Mouse (Mus musculus) intestine, embryonic 14.5 days (tissue): ENCODE results near the gene Hoxa6. TPM values are rescaled to one million over a fixed set of nuclear protein-coding genes. Genes with fewer than 3 reads are reported as not detected.

Source experiments
- ATAC-seq: fragments of 200-750 bp; cut with Nextera tagmentation; replicated peaks from 2 replicates; pipeline ENCODE4 v1.8.0; 2017; ENCODE audit warnings: low read depth, moderate number of reproducible peaks, moderate TSS enrichment, moderate library complexity; ENCODE audit not compliant: low FRiP score, low TSS enrichment
- DNase-seq: peaks from one replicate; pipeline ENCODE4 v3.0.0-alpha.2; 2018; ENCODE audit warnings: low spot score
- H3K27ac ChIP-seq: fragments of 300-500 bp; sonication (generic); 2 replicates; pipeline ENCODE4 v1.5.1; 2014; ENCODE audit warnings: low read depth, mild to moderate bottlenecking, control low read depth
- H3K27me3 ChIP-seq: fragments of 300-500 bp; sonication (generic); replicated peaks from 2 replicates; pipeline ENCODE4 v1.6.1; 2014; ENCODE audit warnings: low read length, control low read depth; ENCODE audit not compliant: control insufficient read depth, insufficient read depth
- H3K36me3 ChIP-seq: fragments of 300-500 bp; sonication (generic); 2 replicates; pipeline ENCODE4 v1.6.1; 2014; ENCODE audit warnings: low read length, control low read depth; ENCODE audit not compliant: control insufficient read depth, insufficient read depth
- H3K4me1 ChIP-seq: fragments of 300-500 bp; sonication (generic); replicated peaks from 2 replicates; pipeline ENCODE4 v1.6.1; 2014; ENCODE audit warnings: low read length, control low read depth, mixed read lengths; ENCODE audit not compliant: control insufficient read depth, insufficient read depth
- H3K4me2 ChIP-seq: fragments of 300-500 bp; sonication (generic); 2 replicates; pipeline ENCODE4 v1.6.1; 2014; ENCODE audit warnings: low read length
- H3K4me3 ChIP-seq: fragments of 300-500 bp; sonication (generic); 2 replicates; pipeline ENCODE4 v1.5.1; 2014; ENCODE audit warnings: low read depth, low read length, control low read depth, mixed read lengths
- H3K9ac ChIP-seq: fragments of 300-500 bp; sonication (generic); 2 replicates; pipeline ENCODE4 v1.6.1; 2014; ENCODE audit warnings: mild to moderate bottlenecking, low read length
- H3K9me3 ChIP-seq: fragments of 300-500 bp; sonication (generic); 2 replicates; pipeline ENCODE4 v1.6.1; 2016; ENCODE audit warnings: low read length, control low read depth; ENCODE audit not compliant: control insufficient read depth
- WGBS: fragments of 180-500 bp; shearing (Covaris S2); extraction: QIAGEN DNeasy Blood & Tissue Kit; methylation state at CpG from one replicate; pipeline ENCODE4 v1.1.7; 2014; 5-methylcytosine and 5-hydroxymethylcytosine counted together
- polyA plus RNA-seq: library from polyadenylated mRNA; unstranded; fragments of >200 nt; fragmentation: Nextera tagmentation; extraction: Ambion mirVana; gene quantifications from 2 replicates; pipeline ENCODE4 v1.2.1, GENCODE M21; 2014

The Hoxa6 gene
- polyA plus RNA-seq, 1 experiment from 2014 or later: 2.5 TPM

- Histone ChIP-seq H3K9ac (peak overlapping the region; percentile 6; the same call in 1 of the 2 replicates), H3K27me3 (peaks cover 100% of the 10 kb centered on the region), H3K36me3 (no peaks in the 10 kb centered on the region), H3K4me3 (peak overlapping the region; percentile 11; the same call in 1 of the 2 replicates), H3K4me2 (peak overlapping the region; percentile 40), H3K27ac (no peak overlapping the region), H3K9me3 (no peaks in the 10 kb centered on the region), H3K4me1 (no peaks in the 10 kb centered on the region)
- no peak for ATAC-seq
- no peak for DNase-seq
- WGBS: 7% methylated on average over 3 of the region's 3 CpGs
Measured at GRCm38 (mm10) chr6:52236806-52237205, 28.3 kb upstream of the Hoxa6 start.

- no peak overlapping the region; the same call in 1 of the 2 replicates for H3K9ac ChIP-seq
- H3K4me1 ChIP-seq: no peaks in the 10 kb centered on the region
- ATAC-seq (no peak), DNase-seq (no peak)
- H3K27me3 ChIP-seq: peaks cover 100% of the 10 kb centered on the region
- H3K36me3 ChIP-seq: no peaks in the 10 kb centered on the region
- no peak overlapping the region for H3K27ac ChIP-seq
- H3K4me3 ChIP-seq: 0 out of 2 replicates have a peak overlapping the region, but pooled peaks have one; percentile 4
- H3K9me3 ChIP-seq: no peaks in the 10 kb centered on the region
- 21% methylated on average over 6 of the region's 6 CpGs for WGBS
- H3K4me2 ChIP-seq: peak overlapping the region; percentile 32
Measured at GRCm38 (mm10) chr6:52235866-52236265, 27.3 kb upstream of the Hoxa6 start.

- no peak overlapping the region for H3K27ac ChIP-seq
- H3K4me3 ChIP-seq: peak overlapping the region; percentile 32; the same call in 1 of the 2 replicates
- no peaks in the 10 kb centered on the region for H3K9me3 ChIP-seq
- H3K36me3 ChIP-seq: no peaks in the 10 kb centered on the region
- WGBS: 25% methylated on average over 9 of the region's 9 CpGs
- DNase-seq: no peak
- peak overlapping the region; percentile 32 for H3K4me2 ChIP-seq
- no peaks in the 10 kb centered on the region for H3K4me1 ChIP-seq
- H3K9ac ChIP-seq: no peak overlapping the region; the same call in 1 of the 2 replicates
- ATAC-seq: no peak
- peaks cover 99% of the 10 kb centered on the region for H3K27me3 ChIP-seq
Measured at GRCm38 (mm10) chr6:52235267-52235666, 26.7 kb upstream of the Hoxa6 start.

GRCm38 (mm10) chr6:52234428-52235140 is 26.1 kb upstream of the Hoxa6 start:
- Histone ChIP-seq H3K36me3 (no peaks in the 10 kb centered on the region), H3K4me1 (no peaks in the 10 kb centered on the region), H3K27ac (peak overlapping the region; percentile 52), H3K9me3 (no peaks in the 10 kb centered on the region), H3K4me2 (peak overlapping the region; percentile 32), H3K9ac (peak overlapping the region; percentile 63), H3K4me3 (peak overlapping the region; percentile 32), H3K27me3 (peaks cover 99% of the 10 kb centered on the region)
- ATAC-seq: no peak
- 2% methylated on average over 68 of the region's 68 CpGs for WGBS
- DNase-seq: peak; percentile 79

GRCm38 (mm10) chr6:52233546-52234427 is 25.3 kb upstream of the Hoxa6 start:
- H3K36me3 ChIP-seq: no peaks in the 10 kb centered on the region
- 1% methylated on average over 70 of the region's 70 CpGs for WGBS
- H3K27ac ChIP-seq: peak overlapping the region; percentile 52
- H3K4me2 ChIP-seq: peak overlapping the region; percentile 32
- DNase-seq (no peak), ATAC-seq (no peak)
- H3K9me3 ChIP-seq: no peaks in the 10 kb centered on the region
- H3K27me3 ChIP-seq: peaks cover 99% of the 10 kb centered on the region
- peak overlapping the region; percentile 32 for H3K4me3 ChIP-seq
- H3K4me1 ChIP-seq: no peaks in the 10 kb centered on the region
- peak overlapping the region; percentile 63 for H3K9ac ChIP-seq

- peaks cover 98% of the 10 kb centered on the region for H3K27me3 ChIP-seq
- H3K9me3 ChIP-seq: no peaks in the 10 kb centered on the region
- WGBS: 1% methylated on average over 23 of the region's 23 CpGs
- peak overlapping the region; percentile 32 for H3K4me3 ChIP-seq
- H3K27ac ChIP-seq: peak overlapping the region; percentile 52; the same call in 1 of the 2 replicates
- peak overlapping the region; percentile 63 for H3K9ac ChIP-seq
- peak overlapping the region; percentile 32 for H3K4me2 ChIP-seq
- H3K4me1 ChIP-seq: no peaks in the 10 kb centered on the region
- DNase-seq (peak; percentile 77), ATAC-seq (no peak)
- no peaks in the 10 kb centered on the region for H3K36me3 ChIP-seq
Measured at GRCm38 (mm10) chr6:52232984-52233545, 24.5 kb upstream of the Hoxa6 start.

GRCm38 (mm10) chr6:52232568-52232965 is 24.0 kb upstream of the Hoxa6 start:
- H3K4me2 ChIP-seq: peak overlapping the region; percentile 32
- WGBS: under 1% methylated on average over 18 of the region's 18 CpGs
- peak overlapping the region; percentile 32 for H3K4me3 ChIP-seq
- peaks cover 98% of the 10 kb centered on the region for H3K27me3 ChIP-seq
- no peak for DNase-seq
- ATAC-seq: no peak
- no peaks in the 10 kb centered on the region for H3K36me3 ChIP-seq
- H3K9me3 ChIP-seq: no peaks in the 10 kb centered on the region
- peak overlapping the region; percentile 52; the same call in 1 of the 2 replicates for H3K27ac ChIP-seq
- H3K4me1 ChIP-seq: no peaks in the 10 kb centered on the region
- H3K9ac ChIP-seq: peak overlapping the region; percentile 63

GRCm38 (mm10) chr6:52231885-52232567 is 23.5 kb upstream of the Hoxa6 start:
- Histone ChIP-seq H3K9me3 (no peaks in the 10 kb centered on the region), H3K4me2 (peak overlapping the region; percentile 32), H3K4me1 (no peaks in the 10 kb centered on the region), H3K4me3 (peak overlapping the region; percentile 32), H3K27me3 (peaks cover 98% of the 10 kb centered on the region), H3K36me3 (no peaks in the 10 kb centered on the region), H3K27ac (peak overlapping the region; percentile 52; the same call in 1 of the 2 replicates), H3K9ac (peak overlapping the region; percentile 63)
- DNase-seq (peak; percentile 77), ATAC-seq (no peak)
- WGBS: 3% methylated on average over 18 of the region's 18 CpGs
